Mouse (Mus musculus) embryonic facial prominence, embryonic 13.5 days (tissue): ENCODE data around the gene Gm10945. TPM values are rescaled to one million over a fixed set of nuclear protein-coding genes. Genes with fewer than 3 reads are reported as not detected.
A peak's percentile ranks its signal among the peaks of the same experiment; 100 is the strongest.

Source experiments
- ATAC-seq: fragments of 200-750 bp; cut with Nextera tagmentation; 2 replicates; pipeline ENCODE4 v1.8.0; 2017; ENCODE audit warnings: low read depth; ENCODE audit not compliant: insufficient number of reproducible peaks, insufficient read depth, low FRiP score, low TSS enrichment
- H3K27ac ChIP-seq: fragments of 300-500 bp; sonication (generic); 2 replicates; pipeline ENCODE4 v1.5.1; 2015; ENCODE audit warnings: moderate library complexity, mild to moderate bottlenecking, inconsistent platforms
- H3K27me3 ChIP-seq: fragments of 300-500 bp; sonication (generic); 2 replicates; pipeline ENCODE4 v1.6.1; 2015; ENCODE audit warnings: mild to moderate bottlenecking, inconsistent platforms
- H3K36me3 ChIP-seq: fragments of 300-500 bp; sonication (generic); 2 replicates; pipeline ENCODE4 v1.6.1; 2015; ENCODE audit warnings: mild to moderate bottlenecking, inconsistent platforms
- H3K4me1 ChIP-seq: fragments of 300-500 bp; sonication (generic); 2 replicates; pipeline ENCODE4 v1.6.1; 2015; ENCODE audit warnings: inconsistent platforms
- H3K4me2 ChIP-seq: fragments of 300-500 bp; sonication (generic); 2 replicates; pipeline ENCODE4 v1.6.1; 2015; ENCODE audit warnings: moderate library complexity, mild to moderate bottlenecking, inconsistent platforms
- H3K4me3 ChIP-seq: fragments of 300-500 bp; sonication (generic); 2 replicates; pipeline ENCODE4 v1.5.1; 2015; ENCODE audit warnings: mild to moderate bottlenecking, inconsistent platforms
- H3K9ac ChIP-seq: fragments of 300-500 bp; sonication (generic); 2 replicates; pipeline ENCODE4 v1.6.1; 2015; ENCODE audit warnings: mild to moderate bottlenecking, inconsistent platforms
- H3K9me3 ChIP-seq: fragments of 300-500 bp; sonication (generic); 2 replicates; pipeline ENCODE4 v1.6.1; 2016; ENCODE audit warnings: inconsistent platforms
- WGBS: fragments of 180-500 bp; shearing (Covaris S2); methylation state at CpG from one replicate; pipeline ENCODE4 v1.1.7; 2015; ENCODE audit warnings: mixed read lengths; 5-methylcytosine and 5-hydroxymethylcytosine counted together
- polyA plus RNA-seq: library from polyadenylated mRNA; unstranded; fragments of >200 nt; fragmentation: Nextera tagmentation; extraction: Ambion mirVana; gene quantifications from 2 replicates; pipeline ENCODE4 v1.2.1, GENCODE M21; 2015

Gene Gm10945
- polyA plus RNA-seq = not detected in 2 replicates

GRCm38 (mm10) chr10:6761287-6761811 is at the start of gene Gm10945:
Gene Gm10945 (minus strand): TSS chr10:6761761.
- no peaks in the 10 kb centered on the region for H3K36me3 ChIP-seq

GRCm38 (mm10) chr10:6790226-6790625 is 28.7 kb upstream of the Gm10945 start:
- Histone ChIP-seq H3K9ac (no peak overlapping the region), H3K27ac (no peak overlapping the region)
- ATAC-seq = no peak

More at GRCm38 (mm10) chr10:6761287-6761811, at the start of gene Gm10945:
- H3K4me3 ChIP-seq = no peak within 1 kb of the TSS
- no peaks in the 10 kb centered on the region for H3K27me3 ChIP-seq
- ATAC-seq = no peak
- H3K9ac ChIP-seq = no peak within 1 kb of the TSS
- no peak within 1 kb of the TSS for H3K27ac ChIP-seq
- H3K9me3 ChIP-seq = no peaks in the 10 kb centered on the region
- no peak within 1 kb of the TSS for H3K4me2 ChIP-seq
- WGBS = 93% methylated on average over 2 of the region's 2 CpGs
- H3K4me1 ChIP-seq = no peaks in the 10 kb centered on the region

GRCm38 (mm10) chr10:6788517-6789237 is 27.1 kb upstream of the Gm10945 start:
- peak; percentile 64; the same call in 1 of the 2 replicates for ATAC-seq
- Histone ChIP-seq H3K27ac (no peak overlapping the region), H3K36me3 (no peaks in the 10 kb centered on the region), H3K27me3 (peaks cover 12% of the 10 kb centered on the region), H3K4me3 (no peak overlapping the region), H3K9ac (no peak overlapping the region), H3K9me3 (no peaks in the 10 kb centered on the region), H3K4me1 (no peaks in the 10 kb centered on the region), H3K4me2 (no peak overlapping the region)
- WGBS = 2% methylated on average over 25 of the region's 25 CpGs

More at GRCm38 (mm10) chr10:6790226-6790625, 28.7 kb upstream of the Gm10945 start:
- no peaks in the 10 kb centered on the region for H3K4me1 ChIP-seq
- peaks cover 12% of the 10 kb centered on the region for H3K27me3 ChIP-seq
- H3K4me2 ChIP-seq = no peak overlapping the region
- H3K36me3 ChIP-seq = no peaks in the 10 kb centered on the region
- no peak overlapping the region for H3K4me3 ChIP-seq
- no peaks in the 10 kb centered on the region for H3K9me3 ChIP-seq

- no peak within 1 kb of the TSS for H3K27ac ChIP-seq
- H3K4me3 ChIP-seq = no peak within 1 kb of the TSS
- WGBS = 88% methylated on average over 3 of the region's 3 CpGs
- no peaks in the 10 kb centered on the region for H3K36me3 ChIP-seq
- no peaks in the 10 kb centered on the region for H3K4me1 ChIP-seq
- H3K9me3 ChIP-seq = no peaks in the 10 kb centered on the region
- H3K9ac ChIP-seq = no peak within 1 kb of the TSS
- H3K4me2 ChIP-seq = no peak within 1 kb of the TSS
- H3K27me3 ChIP-seq = no peaks in the 10 kb centered on the region
- no peak for ATAC-seq
Observed at GRCm38 (mm10) chr10:6758206-6758605, 3.4 kb downstream of the Gm10945 start, which contains the start of gene Oprm1. Gene Oprm1 (plus strand): TSS chr10:6758506.

- no peak overlapping the region for H3K4me2 ChIP-seq
- H3K9me3 ChIP-seq = no peaks in the 10 kb centered on the region
- no peaks in the 10 kb centered on the region for H3K36me3 ChIP-seq
- H3K27ac ChIP-seq = no peak overlapping the region
- no peaks in the 10 kb centered on the region for H3K27me3 ChIP-seq
- no peak overlapping the region for H3K9ac ChIP-seq
- H3K4me3 ChIP-seq = no peak overlapping the region
- 90% methylated on average over 5 of the region's 5 CpGs for WGBS
- H3K4me1 ChIP-seq = no peaks in the 10 kb centered on the region
- ATAC-seq = no peak
Observed at GRCm38 (mm10) chr10:6753375-6753774, 8.2 kb downstream of the Gm10945 start.

- WGBS = 92% methylated on average over 3 of the region's 3 CpGs
Observed at GRCm38 (mm10) chr10:6728469-6728868, 33.1 kb downstream of the Gm10945 start.

GRCm38 (mm10) chr10:6723765-6724164 is 37.8 kb downstream of the Gm10945 start:
- Histone ChIP-seq H3K4me2 (no peak overlapping the region), H3K27ac (no peak overlapping the region), H3K36me3 (no peaks in the 10 kb centered on the region), H3K9ac (no peak overlapping the region), H3K4me3 (no peak overlapping the region), H3K9me3 (no peaks in the 10 kb centered on the region), H3K27me3 (no peaks in the 10 kb centered on the region), H3K4me1 (no peaks in the 10 kb centered on the region)
- no peak for ATAC-seq
- 58% methylated on average over 1 of the region's 1 CpGs for WGBS

More at GRCm38 (mm10) chr10:6728469-6728868, 33.1 kb downstream of the Gm10945 start:
- no peak overlapping the region for H3K9ac ChIP-seq
- no peak overlapping the region for H3K4me3 ChIP-seq
- ATAC-seq = no peak
- H3K4me1 ChIP-seq = no peaks in the 10 kb centered on the region
- H3K36me3 ChIP-seq = no peaks in the 10 kb centered on the region
- H3K9me3 ChIP-seq = no peaks in the 10 kb centered on the region
- H3K27me3 ChIP-seq = no peaks in the 10 kb centered on the region
- H3K4me2 ChIP-seq = no peak overlapping the region
- H3K27ac ChIP-seq = no peak overlapping the region

GRCm38 (mm10) chr10:6717181-6717948 is 44.2 kb downstream of the Gm10945 start:
- H3K9ac ChIP-seq = no peak overlapping the region
- ATAC-seq = no peak
- H3K9me3 ChIP-seq = no peaks in the 10 kb centered on the region
- no peaks in the 10 kb centered on the region for H3K4me1 ChIP-seq
- H3K36me3 ChIP-seq = no peaks in the 10 kb centered on the region
- WGBS = 77% methylated on average over 4 of the region's 4 CpGs
- H3K27ac ChIP-seq = no peak overlapping the region
- H3K27me3 ChIP-seq = no peaks in the 10 kb centered on the region
- no peak overlapping the region for H3K4me3 ChIP-seq
- H3K4me2 ChIP-seq = no peak overlapping the region

GRCm38 (mm10) chr10:6705226-6705885 is 56.2 kb downstream of the Gm10945 start:
- WGBS = 90% methylated on average over 1 of the region's 1 CpGs
- Histone ChIP-seq H3K4me2 (no peak overlapping the region), H3K9ac (no peak overlapping the region), H3K4me3 (no peak overlapping the region), H3K4me1 (no peaks in the 10 kb centered on the region), H3K36me3 (no peaks in the 10 kb centered on the region), H3K27ac (no peak overlapping the region), H3K27me3 (no peaks in the 10 kb centered on the region), H3K9me3 (no peaks in the 10 kb centered on the region)
- no peak for ATAC-seq

GRCm38 (mm10) chr10:6694218-6694850 is 67.2 kb downstream of the Gm10945 start:
- no peaks in the 10 kb centered on the region for H3K9me3 ChIP-seq
- no peak overlapping the region for H3K27ac ChIP-seq
- H3K4me3 ChIP-seq = no peak overlapping the region
- H3K36me3 ChIP-seq = no peaks in the 10 kb centered on the region
- H3K27me3 ChIP-seq = no peaks in the 10 kb centered on the region
- WGBS = 48% methylated on average over 13 of the region's 13 CpGs
- H3K4me1 ChIP-seq = no peaks in the 10 kb centered on the region
- no peak overlapping the region for H3K9ac ChIP-seq
- peak overlapping the region; percentile 31; the same call in 1 of the 2 replicates for H3K4me2 ChIP-seq
- no peak for ATAC-seq
